Mouse (Mus musculus) spleen, adult 12 weeks (tissue): ENCODE results near the gene Setd5.

Experiments
- DNase-seq: peaks from one replicate; pipeline ENCODE4 v3.0.0; 2022; ENCODE audit warnings: low spot score

Setd5 gene

DNA sequence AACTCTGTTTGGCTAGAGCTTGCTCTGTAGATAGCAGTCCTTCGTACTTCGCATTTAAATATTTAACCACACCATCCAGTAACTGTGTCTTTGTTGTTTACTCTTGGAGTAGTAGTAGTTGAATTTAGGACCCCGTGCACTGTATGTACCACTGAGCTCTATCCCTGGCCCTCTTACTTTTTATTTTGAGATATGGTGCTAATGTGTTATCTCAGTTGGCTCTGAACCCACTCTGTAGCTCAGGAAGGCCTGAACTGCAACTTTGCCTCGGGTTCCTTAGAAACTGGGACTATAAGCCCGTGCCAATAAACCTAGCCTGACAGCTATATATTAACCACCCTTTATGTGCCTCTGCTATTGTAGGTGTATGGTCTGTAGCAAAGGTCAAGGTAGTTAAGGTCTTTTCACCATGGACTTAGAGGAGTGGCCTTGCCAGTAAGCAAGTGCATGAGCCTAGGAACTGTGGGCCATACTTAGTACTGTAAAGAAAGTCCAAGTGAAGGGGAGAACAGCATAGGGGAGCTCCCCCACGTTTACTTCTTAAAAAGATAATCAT is 22.5 kb upstream of the Setd5 start:
- DNase-seq = no peak

DNA sequence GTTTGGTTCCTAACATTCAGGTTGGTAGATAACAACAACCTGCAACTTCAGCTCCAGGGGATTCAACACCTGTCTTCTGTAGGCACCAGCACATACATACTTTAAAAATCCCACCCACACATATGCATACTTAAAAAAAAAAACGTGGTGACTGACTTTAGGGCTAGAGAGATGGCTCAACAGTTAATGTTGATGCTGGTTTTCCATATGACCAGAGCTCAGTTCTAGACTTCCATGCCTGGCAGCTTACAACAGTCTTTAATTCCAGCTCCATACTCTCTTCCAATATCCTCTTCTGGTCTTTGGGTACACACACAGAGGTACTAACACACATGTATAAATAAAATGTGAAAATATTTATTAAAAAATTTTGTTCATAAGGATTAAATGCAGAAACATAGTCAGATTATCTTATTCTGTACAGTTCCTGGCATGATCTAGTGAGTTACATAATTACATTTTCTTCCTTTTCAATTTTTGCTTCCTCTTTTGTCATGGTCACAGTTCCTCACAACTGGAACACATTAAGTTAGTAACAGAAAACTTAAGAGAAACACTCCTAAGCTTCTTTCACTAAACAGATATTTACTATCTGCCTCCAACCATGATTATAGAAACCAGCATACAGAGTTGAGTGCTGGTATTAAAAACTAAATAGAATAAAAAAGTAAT is 16.1 kb upstream of the Setd5 start:
- DNase-seq = no peak

DNA sequence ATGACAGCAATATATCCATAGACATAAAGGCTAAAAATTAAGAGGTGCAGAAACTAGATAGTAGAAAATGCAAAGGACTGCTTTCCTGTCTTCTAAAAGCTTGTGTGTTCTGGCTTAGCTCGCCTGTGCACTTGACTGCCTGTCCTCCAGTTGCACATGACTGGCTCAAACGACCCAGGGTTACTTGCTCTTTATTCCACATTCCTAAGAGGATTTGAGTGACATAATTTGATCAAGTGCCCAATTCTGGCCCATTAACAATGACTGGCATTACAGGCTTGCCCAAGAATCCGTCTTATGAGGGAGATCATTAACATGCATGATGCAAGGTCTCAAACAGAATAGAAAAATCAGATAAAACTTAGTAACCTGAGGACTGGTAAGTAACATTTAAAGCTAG is 14.9 kb upstream of the Setd5 start:
- no peak for DNase-seq

DNA sequence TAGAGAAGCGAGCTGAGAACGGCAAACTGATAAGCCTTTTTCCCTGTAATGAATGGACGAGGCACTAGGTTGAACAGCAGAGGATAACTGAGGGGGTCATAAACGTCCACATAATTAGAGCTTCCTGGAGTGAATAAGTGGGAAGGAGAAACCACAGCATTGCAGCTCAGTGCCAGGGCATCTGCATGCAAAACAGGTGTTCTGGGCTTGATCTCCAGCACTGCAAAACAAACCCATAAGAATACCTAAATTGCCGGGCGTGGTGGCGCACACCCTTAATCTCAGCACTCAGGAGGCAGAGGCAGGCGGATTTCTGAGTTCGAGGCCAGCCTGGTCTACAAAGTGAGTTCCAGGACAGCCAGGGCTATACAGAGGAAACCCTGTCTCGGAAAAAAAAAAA is 13.8 kb upstream of the Setd5 start:
- DNase-seq = no peak

DNA sequence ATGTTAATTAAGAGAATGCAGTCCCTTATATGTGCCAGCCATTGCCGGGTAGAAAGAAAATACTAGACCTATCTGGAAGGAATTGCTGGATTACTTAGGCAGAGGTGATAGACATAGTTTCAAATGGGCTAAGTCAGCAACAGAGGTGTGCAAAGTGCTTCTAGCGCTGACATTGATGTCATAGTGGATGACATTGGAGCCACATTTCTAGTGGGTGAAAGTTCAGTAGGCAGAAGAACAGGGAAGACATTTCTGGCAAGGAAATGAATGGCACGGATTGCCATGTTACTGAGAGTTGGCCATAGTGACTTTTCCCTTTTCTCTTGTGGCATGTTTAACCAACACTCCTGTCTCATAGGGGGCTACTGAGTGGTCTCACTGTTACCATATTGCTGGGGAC is 12.0 kb upstream of the Setd5 start:
- no peak for DNase-seq

- no peak for DNase-seq
These were observed 8.0 kb upstream of the Setd5 start for GRCm38 (mm10) chr6:113069154-113069553.

DNA sequence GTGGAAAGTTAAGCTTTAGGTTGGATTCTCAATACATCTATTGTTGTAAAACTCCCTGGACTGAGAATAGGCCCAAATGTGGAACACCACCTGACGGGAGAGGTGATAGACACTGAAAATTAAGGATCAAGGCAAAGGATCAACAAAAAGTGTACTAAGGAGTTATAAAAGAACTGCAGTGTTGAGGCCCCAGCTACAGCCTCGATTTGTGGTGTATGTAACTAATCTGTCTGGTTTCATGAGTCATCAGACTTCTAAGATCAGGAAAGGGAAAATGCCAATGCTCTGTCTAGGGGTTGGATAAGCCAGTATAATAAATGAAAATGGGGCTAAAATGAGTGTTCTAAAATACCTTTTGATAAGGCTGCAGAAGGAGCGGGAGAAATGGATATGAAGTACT is 1.9 kb upstream of the Setd5 start:
- DNase-seq = no peak

- DNase-seq = peak; percentile 87
These were observed 1.0 kb upstream of the Setd5 start for GRCm38 (mm10) chr6:113076012-113076685.

DNA sequence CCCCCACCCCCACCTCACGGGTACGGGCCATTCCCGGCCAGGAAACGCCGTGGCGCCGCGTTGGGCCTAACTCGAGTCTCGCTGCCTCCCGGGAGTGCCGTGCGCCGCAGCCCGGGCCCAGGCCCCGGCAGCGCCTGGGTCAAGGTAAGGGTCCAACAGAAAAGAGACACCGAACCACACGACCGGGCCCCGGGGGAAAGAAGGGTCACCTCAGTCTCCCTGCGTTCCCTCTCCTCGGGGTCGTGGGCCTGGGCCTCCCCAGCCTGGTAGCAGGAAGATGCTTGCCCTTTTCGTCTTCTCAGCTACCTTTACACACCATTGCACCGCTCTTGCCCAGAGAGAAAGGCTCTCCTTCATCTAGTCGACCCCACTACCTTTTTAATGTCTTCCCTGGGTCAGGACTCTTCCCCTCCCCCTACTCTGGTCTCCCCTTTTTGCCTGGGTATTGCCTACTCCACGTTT is 435 bp downstream of the Setd5 start:
- DNase-seq = no peak

DNA sequence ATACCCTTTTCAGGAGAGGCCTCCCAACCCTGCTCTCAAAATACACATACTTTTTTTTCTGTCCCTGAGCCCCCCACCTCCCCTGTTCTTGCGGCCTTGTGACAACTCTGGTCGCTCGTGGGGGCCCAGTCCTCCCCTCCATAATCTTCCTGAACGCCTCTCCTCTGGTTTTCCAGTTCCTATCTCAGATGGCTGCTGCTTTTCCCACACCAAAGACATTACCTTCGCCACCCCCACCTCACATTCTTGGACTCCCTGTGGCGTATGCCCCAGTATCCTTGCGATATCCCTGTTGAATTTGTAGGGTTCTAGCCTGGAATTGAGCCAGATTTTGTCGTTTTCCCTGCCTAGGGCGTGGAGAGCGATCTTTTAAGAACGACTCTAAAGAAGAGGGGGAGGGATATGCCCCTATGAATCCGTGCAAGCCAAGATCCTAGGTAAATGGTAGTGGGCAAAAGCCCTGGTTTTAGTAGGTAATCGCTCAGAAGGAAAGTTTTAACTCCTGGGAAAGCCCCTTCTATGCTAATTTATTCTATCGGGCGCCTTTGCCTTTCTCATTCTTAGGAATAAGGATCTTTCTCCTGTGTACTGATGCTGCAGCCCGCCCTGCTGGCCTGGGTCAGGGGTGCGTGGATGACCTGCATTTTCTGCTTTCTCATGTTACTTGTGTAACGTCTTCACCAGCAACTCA is 1.0 kb downstream of the Setd5 start:
- DNase-seq = peak; percentile 35

DNA sequence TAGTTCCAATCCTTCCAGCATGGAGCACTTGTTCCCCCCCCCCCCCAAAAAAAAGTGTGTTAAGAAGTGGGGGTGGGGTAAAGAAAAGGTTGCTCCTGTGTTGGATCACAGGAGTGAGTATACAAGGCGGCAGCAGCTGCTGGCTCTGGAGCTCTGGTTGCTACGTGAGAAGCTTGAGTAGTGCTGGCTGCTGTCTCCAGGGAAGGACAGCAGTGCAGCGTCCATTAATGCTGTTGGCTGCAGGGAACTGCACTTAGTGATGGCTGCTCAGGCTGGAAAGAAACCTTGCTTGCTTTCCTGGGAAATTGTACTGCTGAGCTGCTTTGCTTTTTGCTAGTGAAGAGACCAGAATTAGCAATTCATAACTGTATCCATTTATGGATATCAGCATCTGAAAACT is 2.3 kb downstream of the Setd5 start:
- no peak for DNase-seq

- no peak for DNase-seq
These were observed 5.1 kb downstream of the Setd5 start for GRCm38 (mm10) chr6:113082229-113082628.

- no peak for DNase-seq
These were observed 7.4 kb downstream of the Setd5 start for GRCm38 (mm10) chr6:113084590-113084989.

DNA sequence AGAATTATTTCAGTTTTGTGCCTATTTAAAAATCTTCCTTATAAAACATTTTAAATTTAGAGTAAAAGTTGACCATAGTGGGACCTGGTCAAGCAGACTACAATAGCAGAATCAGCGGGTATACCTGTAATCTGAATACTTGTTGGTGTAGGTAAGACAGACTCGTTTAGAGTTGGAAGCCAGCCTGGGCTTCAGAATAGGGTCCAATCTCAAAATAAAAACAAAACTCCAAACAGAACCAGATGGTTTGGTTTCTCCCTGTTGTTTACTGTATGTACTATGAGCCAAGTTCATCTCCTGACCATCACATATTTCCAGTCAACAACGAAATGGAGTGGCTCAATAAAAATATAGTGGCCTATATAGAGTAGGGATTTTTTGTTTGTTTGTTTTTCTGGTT is 16.0 kb downstream of the Setd5 start:
- DNase-seq = no peak

- no peak for DNase-seq
These were observed 18.4 kb downstream of the Setd5 start for GRCm38 (mm10) chr6:113095547-113095946.

GRCm38 (mm10) chr6:113097662-113098061 is 20.5 kb downstream of the Setd5 start:
- no peak for DNase-seq

- no peak for DNase-seq
These were observed 22.6 kb downstream of the Setd5 start for GRCm38 (mm10) chr6:113099640-113100289.

DNA sequence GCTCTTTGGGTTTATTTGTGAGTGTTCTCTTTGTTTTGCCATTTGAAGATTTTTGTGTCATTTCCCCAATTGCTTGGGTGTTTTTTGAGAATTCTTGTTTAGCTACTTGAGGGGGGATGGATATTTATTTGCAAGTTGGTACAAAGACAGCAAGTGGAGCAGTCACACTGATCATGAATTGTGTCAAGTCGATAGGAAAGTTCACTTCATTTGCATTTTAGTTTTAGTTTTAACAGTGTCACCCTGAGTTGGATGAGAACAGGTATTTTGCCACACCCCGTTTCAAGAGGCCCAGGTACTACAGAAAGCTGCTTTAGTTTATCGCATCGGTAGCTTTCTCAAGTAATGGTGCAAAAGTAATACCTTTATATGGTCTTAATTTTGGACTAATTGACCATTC is 25.4 kb downstream of the Setd5 start:
- DNase-seq = no peak

GRCm38 (mm10) chr6:113103765-113104164 is 26.6 kb downstream of the Setd5 start:
- DNase-seq = peak; percentile 31

GRCm38 (mm10) chr6:113109378-113109777 is 32.2 kb downstream of the Setd5 start:
- DNase-seq = no peak

GRCm38 (mm10) chr6:113109956-113110355 is 32.8 kb downstream of the Setd5 start:
- DNase-seq = no peak

- no peak for DNase-seq
These were observed 43.6 kb downstream of the Setd5 start for GRCm38 (mm10) chr6:113120806-113121205.
